ENCODE assay signal across 20 mouse cellular contexts in genomic region chr16:57502761-57503160, GRCm38 (mm10).
"Had no signal": no experiment of that assay in that cellular context is flagged by ENCODE, and none has a peak within 500 bp of the region (broad histone marks: within the 10 kb centered on the region; RNA-seq: fewer than 3 reads in every experiment).

No protein-coding gene starts in this region.

- H3K36me3 ChIP-seq: intestine, embryonic 15.5 days; liver, embryonic 13.5 days; midbrain, embryonic 12.5 days; midbrain, embryonic 15.5 days; neural tube, embryonic 13.5 days had no signal

- H3K9me3 ChIP-seq: intestine, embryonic 15.5 days; liver, embryonic 13.5 days; midbrain, embryonic 12.5 days; midbrain, embryonic 15.5 days; neural tube, embryonic 13.5 days had no signal

- H3K27me3 ChIP-seq: intestine, embryonic 15.5 days; liver, embryonic 13.5 days; midbrain, embryonic 12.5 days; midbrain, embryonic 15.5 days; neural tube, embryonic 13.5 days had no signal

- H3K9ac ChIP-seq: intestine, embryonic 15.5 days; liver, embryonic 13.5 days; midbrain, embryonic 12.5 days; midbrain, embryonic 15.5 days; neural tube, embryonic 13.5 days had no signal

- H3K27ac ChIP-seq: intestine, embryonic 15.5 days; kidney, postnatal 0 days; layer of hippocampus, adult 2 months; liver, embryonic 13.5 days; midbrain, embryonic 12.5 days; midbrain, embryonic 15.5 days; neural tube, embryonic 13.5 days; stomach, postnatal 0 days had no signal

- ATAC-seq: intestine, embryonic 15.5 days; midbrain, embryonic 15.5 days had no signal

- H3K4me3 ChIP-seq: intestine, embryonic 15.5 days; layer of hippocampus, adult 2 months; liver, embryonic 13.5 days; midbrain, embryonic 12.5 days; midbrain, embryonic 15.5 days; myocyte; neural tube, embryonic 13.5 days had no signal

- H3K4me1 ChIP-seq: intestine, embryonic 15.5 days; liver, embryonic 13.5 days; midbrain, embryonic 12.5 days; midbrain, embryonic 15.5 days had no signal

- DNase-seq: kidney, adult 18-20 months; layer of hippocampus, adult 9-11 months; layer of hippocampus, postnatal 36 days; liver, embryonic 13.5 days; lung, adult 2 months; lung, postnatal 14 days; lung, postnatal 4 days; retina, postnatal 1 day; right cerebral cortex, postnatal 25 days; thymus, adult 2 months; thymus, postnatal 14 days; thymus, postnatal 4 days had no signal

- H3K4me2 ChIP-seq: intestine, embryonic 15.5 days; liver, embryonic 13.5 days; midbrain, embryonic 12.5 days; midbrain, embryonic 15.5 days; neural tube, embryonic 13.5 days had no signal
